Mouse (Mus musculus): ENCODE measurements around the gene Gprc5d. TPM values are rescaled to one million over a fixed set of nuclear protein-coding genes. Genes with fewer than 3 reads are reported as not detected.

Gprc5d gene
- total and polyA plus RNA-seq, 3 experiments, result not detected

DNA sequence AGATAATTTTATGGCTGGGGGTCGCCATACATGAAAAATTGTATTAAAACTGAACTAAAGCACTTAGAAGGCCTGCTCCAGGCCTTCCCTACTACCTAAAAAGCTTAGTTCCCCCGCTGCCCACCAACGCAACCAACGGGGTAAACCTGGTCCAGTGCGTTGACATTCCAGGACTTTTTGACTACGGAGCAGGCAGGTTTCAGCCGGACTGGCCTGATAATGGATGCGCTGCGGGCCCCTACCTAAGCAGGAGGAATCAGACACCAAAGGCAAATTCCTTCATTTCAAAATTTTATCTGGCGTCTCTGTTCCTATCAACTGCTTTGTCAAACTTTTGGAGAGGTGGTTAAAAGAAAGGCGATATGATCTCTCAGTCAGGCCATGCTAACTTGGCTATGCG, 53.5 kb downstream of the Gprc5d start:
- DNase-seq (ENCODE audit: extremely low read depth), result no peak
- Histone ChIP-seq H3K27me3 (replicated peaks) (peaks cover 16% of the 10 kb centered on the region), H3K9ac (ENCODE audit: insufficient read depth, low read depth) (no peak overlapping the region), H3K4me2 (ENCODE audit: insufficient read depth, low read depth, poor library complexity, severe bottlenecking) (peak overlapping the region; percentile 92; the same call in 1 of the 2 replicates), H3K9me3 (replicated peaks; ENCODE audit: low read length) (no peaks in the 10 kb centered on the region), H3K4me3 (replicated peaks in 1 of 3; ENCODE audit: low read depth in 2 of 3, low read length in 2 of 3, poor library complexity in 1 of 3) (no peak overlapping the region), H3K79me2 (replicated peaks; ENCODE audit: control insufficient read depth, extremely low read depth, insufficient read depth, poor library complexity, severe bottlenecking) (no peaks in the 10 kb centered on the region), H3K4me1 (ENCODE audit: control insufficient read depth in 1 of 2, insufficient read depth in 2 of 2) (peaks cover 0 to 15% of the 10 kb centered on the region in 2 experiments; a peak in 2 of 4 replicates), H3K36me3 (replicated peaks in 1 of 2; ENCODE audit: control insufficient read depth in 1 of 2, insufficient read depth in 1 of 2, low read length in 1 of 2) (no peaks in the 10 kb centered on the region), H3K27ac (ENCODE audit: insufficient read depth, low read depth) (no peak overlapping the region)
- TF ChIP-seq EP300 (IDR thresholded peaks at IDR 0.05; ENCODE audit: low read length) (no peak), ELF1 (IDR thresholded peaks at IDR 0.05; ENCODE audit: low read depth, low read length) (no peak), KAT2A (IDR thresholded peaks at IDR 0.05; ENCODE audit: insufficient replicate concordance, low read length) (no peak), JUN (IDR thresholded peaks at IDR 0.05; ENCODE audit: insufficient read depth, low read depth, low read length) (no peak), USF1 (IDR thresholded peaks at IDR 0.05; ENCODE audit: low read depth, low read length) (no peak), JUND (conservative IDR thresholded peaks at IDR 0.05; ENCODE audit: low read depth, low read length) (no peak), RAD21 (IDR thresholded peaks at IDR 0.05; ENCODE audit: low read depth, low read length) (no peak), POLR2A (IDR thresholded peaks at IDR 0.05; ENCODE audit: low read depth, low read length) (no peak), ZNF384 (IDR thresholded peaks at IDR 0.05; ENCODE audit: low read depth, low read length) (no peak), GABPA (IDR thresholded peaks at IDR 0.05; ENCODE audit: insufficient replicate concordance, low read depth, low read length) (no peak), ZMIZ1 (IDR thresholded peaks at IDR 0.05; ENCODE audit: low read depth, low read length) (no peak), POLR2AphosphoS2 (IDR thresholded peaks at IDR 0.05; ENCODE audit: low read depth, low read length) (no peak), SIN3A (IDR thresholded peaks at IDR 0.05; ENCODE audit: low read length) (no peak), TCF12 (IDR thresholded peaks at IDR 0.05; ENCODE audit: low read depth, low read length) (no peak), PAX5 (IDR thresholded peaks at IDR 0.05; ENCODE audit: low read length) (no peak), NRF1 (IDR thresholded peaks at IDR 0.05; ENCODE audit: low read depth, low read length) (no peak), MEF2A (IDR thresholded peaks at IDR 0.05; ENCODE audit: borderline replicate concordance, low read depth, low read length) (no peak), CHD2 (IDR thresholded peaks at IDR 0.05; ENCODE audit: low read length) (no peak)
- dilution Hi-C loops (cut with MboI; ENCODE audit: extremely low pct_ligation_motif_present, extremely low pct_unique_long_range_greater_than_20kb, low sequenced_read_pairs), result no loop called here
- in situ Hi-C loops (cut with MboI; ENCODE audit: low pct_ligation_motif_present, low pct_unique_long_range_greater_than_20kb, low sequenced_read_pairs), result no loop called here

DNA sequence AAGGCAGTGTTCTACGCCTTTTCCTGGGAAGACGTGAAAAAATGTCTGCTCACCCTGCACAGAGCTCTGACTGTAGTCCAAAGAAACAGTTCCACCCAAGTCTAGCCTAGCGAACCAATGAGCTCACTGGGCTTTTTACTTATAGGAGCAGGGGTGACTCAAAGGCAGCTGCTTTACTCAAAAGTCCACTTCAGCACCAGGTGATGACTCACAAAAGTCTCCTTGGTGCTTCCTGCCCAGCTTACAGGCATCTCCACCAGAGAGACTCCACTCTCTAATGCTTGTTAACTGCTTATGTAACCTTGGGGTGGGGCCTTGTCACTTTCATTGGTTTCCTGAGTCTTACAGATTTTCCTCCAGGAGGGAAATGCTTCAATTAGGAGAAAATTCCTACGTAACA, 57.4 kb downstream of the Gprc5d start:
- peaks cover 5% of the 10 kb centered on the region for H3K27me3 ChIP-seq (replicated peaks)
- TF ChIP-seq SIN3A (IDR thresholded peaks at IDR 0.05; ENCODE audit: low read length) (no peak), CHD2 (IDR thresholded peaks at IDR 0.05; ENCODE audit: low read length) (no peak), POLR2AphosphoS2 (IDR thresholded peaks at IDR 0.05; ENCODE audit: low read depth, low read length) (no peak), GABPA (IDR thresholded peaks at IDR 0.05; ENCODE audit: insufficient replicate concordance, low read depth, low read length) (no peak)
- no peak overlapping the region for H3K27ac ChIP-seq (ENCODE audit: insufficient read depth, low read depth)
- dilution Hi-C loops (cut with MboI; ENCODE audit: extremely low pct_ligation_motif_present, extremely low pct_unique_long_range_greater_than_20kb, low sequenced_read_pairs), result no loop called here
- no peaks in the 10 kb centered on the region for H3K36me3 ChIP-seq (replicated peaks in 1 of 2; ENCODE audit: control insufficient read depth in 1 of 2, insufficient read depth in 1 of 2, low read length in 1 of 2)
- peaks cover 0 to 10% of the 10 kb centered on the region in 2 experiments; a peak in 2 of 4 replicates for H3K4me1 ChIP-seq (ENCODE audit: control insufficient read depth in 1 of 2, insufficient read depth in 2 of 2)
- no peak for DNase-seq (ENCODE audit: extremely low read depth)
- no peaks in the 10 kb centered on the region for H3K79me2 ChIP-seq (replicated peaks; ENCODE audit: control insufficient read depth, extremely low read depth, insufficient read depth, poor library complexity, severe bottlenecking)
- H3K9ac ChIP-seq (ENCODE audit: insufficient read depth, low read depth), result no peak overlapping the region
- in situ Hi-C loops (cut with MboI; ENCODE audit: low pct_ligation_motif_present, low pct_unique_long_range_greater_than_20kb, low sequenced_read_pairs), result no loop called here
- no peak overlapping the region for H3K4me3 ChIP-seq (replicated peaks in 1 of 3; ENCODE audit: low read depth in 2 of 3, low read length in 2 of 3, poor library complexity in 1 of 3)
- H3K4me2 ChIP-seq (ENCODE audit: insufficient read depth, low read depth, poor library complexity, severe bottlenecking), result no peak overlapping the region
- H3K9me3 ChIP-seq (replicated peaks; ENCODE audit: low read length), result no peaks in the 10 kb centered on the region

Other genes with a start within 250 kb of the Gprc5d start
- gene Gpr19, start 219.7 kb downstream of the Gprc5d start, total RNA-seq (2012; rRNA removed), result 6.3 and 7.5 TPM in 2 replicates
- 3.8 and 5.2 TPM in 2 replicates for gene Gpr19, start 219.7 kb downstream of the Gprc5d start, total RNA-seq (2014; rRNA removed)
- 4.8 and 6.0 TPM in 2 replicates for gene Gpr19, start 219.7 kb downstream of the Gprc5d start, polyA plus RNA-seq (2012; ENCODE audit: insufficient read length, low read depth)
- 12.8 and 19.2 TPM in 2 replicates for gene Cdkn1b, start 197.9 kb downstream of the Gprc5d start, total RNA-seq (2012; rRNA removed)
- gene Cdkn1b, start 197.9 kb downstream of the Gprc5d start, total RNA-seq (2014; rRNA removed), result 23.5 TPM in 2 replicates
- 15.8 and 20.9 TPM in 2 replicates for gene Cdkn1b, start 197.9 kb downstream of the Gprc5d start, polyA plus RNA-seq (2012; ENCODE audit: insufficient read length, low read depth)
- 1.4 and 2.7 TPM in 2 replicates for gene Apold1, start 136.6 kb downstream of the Gprc5d start, total RNA-seq (2012; rRNA removed)
- 2.8 and 3.1 TPM in 2 replicates for gene Apold1, start 136.6 kb downstream of the Gprc5d start, total RNA-seq (2014; rRNA removed)
- 1.0 and 1.1 TPM in 2 replicates for gene Apold1, start 136.6 kb downstream of the Gprc5d start, polyA plus RNA-seq (2012; ENCODE audit: insufficient read length, low read depth)
- gene Ddx47, start 106.7 kb downstream of the Gprc5d start, total RNA-seq (2012; rRNA removed), result 82.6 and 91.9 TPM in 2 replicates
- gene Ddx47, start 106.7 kb downstream of the Gprc5d start, total RNA-seq (2014; rRNA removed), result 57.8 and 61.4 TPM in 2 replicates
- gene Ddx47, start 106.7 kb downstream of the Gprc5d start, polyA plus RNA-seq (2012; ENCODE audit: insufficient read length, low read depth), result 110 and 132 TPM in 2 replicates
- gene Gprc5a, start 52.6 kb downstream of the Gprc5d start, total RNA-seq (2012; rRNA removed), result 0.08 TPM in 1 of 2 replicates, not detected in the other
- gene Gprc5a, start 52.6 kb downstream of the Gprc5d start, total RNA-seq (2014; rRNA removed), result not detected in 2 replicates
- gene Gprc5a, start 52.6 kb downstream of the Gprc5d start, polyA plus RNA-seq (2012; ENCODE audit: insufficient read length, low read depth), result 0.59 and 0.65 TPM in 2 replicates
- 0.04 TPM in 2 replicates for gene Fam234b, start 79.7 kb upstream of the Gprc5d start, total RNA-seq (2012; rRNA removed)
- gene Fam234b, start 79.7 kb upstream of the Gprc5d start, total RNA-seq (2014; rRNA removed), result 0.20 and 0.23 TPM in 2 replicates
- 0.49 and 0.76 TPM in 2 replicates for gene Fam234b, start 79.7 kb upstream of the Gprc5d start, polyA plus RNA-seq (2012; ENCODE audit: insufficient read length, low read depth)
- gene Hebp1, start 79.7 kb upstream of the Gprc5d start, total RNA-seq (2012; rRNA removed), result not detected in 2 replicates
- not detected in 2 replicates for gene Hebp1, start 79.7 kb upstream of the Gprc5d start, total RNA-seq (2014; rRNA removed)
- gene Hebp1, start 79.7 kb upstream of the Gprc5d start, polyA plus RNA-seq (2012; ENCODE audit: insufficient read length, low read depth), result not detected in 2 replicates
- not detected in 2 replicates for gene Gsg1, start 136.1 kb upstream of the Gprc5d start, total RNA-seq (2012; rRNA removed)
- not detected in 2 replicates for gene Gsg1, start 136.1 kb upstream of the Gprc5d start, total RNA-seq (2014; rRNA removed)
- gene Gsg1, start 136.1 kb upstream of the Gprc5d start, polyA plus RNA-seq (2012; ENCODE audit: insufficient read length, low read depth), result not detected in 2 replicates
- not detected in 2 replicates for gene Pbp2, start 192.1 kb upstream of the Gprc5d start, total RNA-seq (2012; rRNA removed)
- not detected in 2 replicates for gene Pbp2, start 192.1 kb upstream of the Gprc5d start, total RNA-seq (2014; rRNA removed)
- not detected in 2 replicates for gene Pbp2, start 192.1 kb upstream of the Gprc5d start, polyA plus RNA-seq (2012; ENCODE audit: insufficient read length, low read depth)
- 1.9 and 2.5 TPM in 2 replicates for gene Emp1, start 244.3 kb upstream of the Gprc5d start, total RNA-seq (2012; rRNA removed)
- 11.3 and 14.6 TPM in 2 replicates for gene Emp1, start 244.3 kb upstream of the Gprc5d start, total RNA-seq (2014; rRNA removed)
- 6.4 and 7.0 TPM in 2 replicates for gene Emp1, start 244.3 kb upstream of the Gprc5d start, polyA plus RNA-seq (2012; ENCODE audit: insufficient read length, low read depth)